Mouse (Mus musculus) liver, adult 2 months (tissue): ENCODE data around the gene Vti1a. TPM values are rescaled to one million over a fixed set of nuclear protein-coding genes. Genes with fewer than 3 reads are reported as not detected.
A peak's percentile ranks its signal among the peaks of the same experiment; 100 is the strongest.

Source experiments
- DNase-seq: peaks from one replicate; pipeline ENCODE4 v3.0.0-alpha.2; 2011; ENCODE audit warnings: low read depth, low spot score; ENCODE audit errors: extremely low read depth
- H3K27ac ChIP-seq: fragments of 200-500 bp; replicated peaks from 2 replicates; pipeline ENCODE4 v1.5.1; 2012; ENCODE audit warnings: low read depth, mild to moderate bottlenecking, control low read depth, inconsistent platforms, low read length; ENCODE audit not compliant: insufficient read depth
- H3K27me3 ChIP-seq: fragments of 200-500 bp; 2 replicates; pipeline ENCODE4 v1.6.1; 2012; ENCODE audit warnings: mild to moderate bottlenecking, moderate library complexity, low read length, inconsistent platforms; ENCODE audit not compliant: control insufficient read depth, insufficient read depth
- H3K36me3 ChIP-seq: fragments of 200-500 bp; 2 replicates; pipeline ENCODE4 v1.6.1; 2012; ENCODE audit warnings: low read length, inconsistent platforms; ENCODE audit not compliant: control insufficient read depth, insufficient read depth
- H3K4me1 ChIP-seq: fragments of 200-500 bp; 2 replicates; pipeline ENCODE4 v1.6.1; 2011; ENCODE audit warnings: low read length; ENCODE audit not compliant: control insufficient read depth, insufficient read depth
- H3K4me3 ChIP-seq: fragments of 200-500 bp; 2 replicates; pipeline ENCODE4 v1.5.1; 2011; ENCODE audit warnings: low read depth, mild to moderate bottlenecking, control low read depth, low read length, moderate library complexity; ENCODE audit not compliant: insufficient read depth
- H3K79me2 ChIP-seq: fragments of 200-500 bp; 2 replicates; pipeline ENCODE4 v1.6.1; 2012; ENCODE audit warnings: inconsistent platforms, mild to moderate bottlenecking, low read length, moderate library complexity; ENCODE audit not compliant: control insufficient read depth, insufficient read depth
- H3K9ac ChIP-seq: fragments of 200-500 bp; 2 replicates; pipeline ENCODE4 v1.6.1; 2012; ENCODE audit warnings: low read depth, mild to moderate bottlenecking, control low read depth, inconsistent platforms, low read length
- CTCF ChIP-seq: fragments of 200-500 bp; IDR thresholded peaks from 2 replicates; pipeline ENCODE4 v1.5.1; 2011; ENCODE audit warnings: low read depth, low read length, control low read depth
- POLR2A ChIP-seq: fragments of 200-500 bp; IDR thresholded peaks from 2 replicates; pipeline ENCODE4 v1.6.1; 2011; ENCODE audit warnings: low read length, control low read depth; ENCODE audit not compliant: insufficient read depth; ENCODE audit errors: extremely low read depth
- WGBS: fragments of 180-500 bp; shearing (Covaris S2); methylation state at CpG from one replicate; pipeline ENCODE4 v1.1.7; 2018; 5-methylcytosine and 5-hydroxymethylcytosine counted together
- polyA plus RNA-seq: library from polyadenylated mRNA; depleted of rRNA; stranded (reverse); fragments of >200 nt; gene quantifications from 2 replicates; pipeline ENCODE4 v1.2.3, GENCODE M21; 2012
- total RNA-seq: library from RNA; depleted of rRNA; stranded (reverse); fragments of >200 nt; gene quantifications from 2 replicates; pipeline ENCODE4 v1.2.3, GENCODE M21; 2014

Gene Vti1a
- total and polyA plus RNA-seq, 2 experiments: 6.1 to 14.8 TPM

- 80% methylated on average over 6 of the region's 6 CpGs for WGBS
- DNase-seq: no peak
Observed at GRCm38 (mm10) chr19:55408486-55408885, 92.4 kb downstream of the Vti1a start.

GRCm38 (mm10) chr19:55411415-55411814 is 95.3 kb downstream of the Vti1a start:
- WGBS: 95% methylated on average over 11 of the region's 11 CpGs
- TF ChIP-seq POLR2A (no peak), CTCF (no peak)
- no peaks in the 10 kb centered on the region for H3K36me3 ChIP-seq
- H3K27me3 ChIP-seq: no peaks in the 10 kb centered on the region
- no peak overlapping the region for H3K27ac ChIP-seq
- no peaks in the 10 kb centered on the region for H3K79me2 ChIP-seq
- no peak overlapping the region for H3K4me3 ChIP-seq
- no peak overlapping the region for H3K9ac ChIP-seq
- H3K4me1 ChIP-seq: no peaks in the 10 kb centered on the region
- no peak for DNase-seq

More at GRCm38 (mm10) chr19:55408486-55408885, 92.4 kb downstream of the Vti1a start:
- no peaks in the 10 kb centered on the region for H3K79me2 ChIP-seq
- H3K4me3 ChIP-seq: no peak overlapping the region
- H3K27me3 ChIP-seq: no peaks in the 10 kb centered on the region
- no peak overlapping the region for H3K27ac ChIP-seq
- H3K9ac ChIP-seq: no peak overlapping the region
- H3K4me1 ChIP-seq: no peaks in the 10 kb centered on the region
- no peaks in the 10 kb centered on the region for H3K36me3 ChIP-seq
- no peak for TF ChIP-seq CTCF
- TF ChIP-seq POLR2A: no peak

GRCm38 (mm10) chr19:55411894-55412293 is 95.8 kb downstream of the Vti1a start:
- no peak overlapping the region for H3K4me3 ChIP-seq
- H3K79me2 ChIP-seq: no peaks in the 10 kb centered on the region
- H3K36me3 ChIP-seq: no peaks in the 10 kb centered on the region
- no peak overlapping the region for H3K9ac ChIP-seq
- DNase-seq: no peak
- no peaks in the 10 kb centered on the region for H3K27me3 ChIP-seq
- H3K4me1 ChIP-seq: no peaks in the 10 kb centered on the region
- TF ChIP-seq CTCF (no peak), POLR2A (no peak)
- 55% methylated on average over 2 of the region's 2 CpGs for WGBS
- H3K27ac ChIP-seq: no peak overlapping the region

GRCm38 (mm10) chr19:55414050-55414449 is 98.0 kb downstream of the Vti1a start:
- no peak for TF ChIP-seq POLR2A
- TF ChIP-seq CTCF: peak; percentile 75
- peak; percentile 27 for DNase-seq

GRCm38 (mm10) chr19:55418756-55419155 is 102.7 kb downstream of the Vti1a start:
- no peaks in the 10 kb centered on the region for H3K36me3 ChIP-seq
- no peak for TF ChIP-seq CTCF
- TF ChIP-seq POLR2A: no peak
- H3K27me3 ChIP-seq: no peaks in the 10 kb centered on the region
- H3K9ac ChIP-seq: no peak overlapping the region
- H3K79me2 ChIP-seq: no peaks in the 10 kb centered on the region
- DNase-seq: no peak
- no peaks in the 10 kb centered on the region for H3K4me1 ChIP-seq
- no peak overlapping the region for H3K4me3 ChIP-seq
- WGBS: 64% methylated on average over 3 of the region's 3 CpGs
- no peak overlapping the region for H3K27ac ChIP-seq

More at GRCm38 (mm10) chr19:55414050-55414449, 98.0 kb downstream of the Vti1a start:
- H3K4me3 ChIP-seq: no peak overlapping the region
- H3K9ac ChIP-seq: no peak overlapping the region
- H3K27ac ChIP-seq: no peak overlapping the region
- WGBS: 46% methylated on average over 8 of the region's 8 CpGs
- H3K79me2 ChIP-seq: no peaks in the 10 kb centered on the region
- no peaks in the 10 kb centered on the region for H3K4me1 ChIP-seq
- no peaks in the 10 kb centered on the region for H3K27me3 ChIP-seq
- no peaks in the 10 kb centered on the region for H3K36me3 ChIP-seq

GRCm38 (mm10) chr19:55419961-55420360 is 103.9 kb downstream of the Vti1a start:
- H3K79me2 ChIP-seq: no peaks in the 10 kb centered on the region
- no peak overlapping the region for H3K4me3 ChIP-seq
- H3K27ac ChIP-seq: no peak overlapping the region
- WGBS: 87% methylated on average over 3 of the region's 3 CpGs
- no peak overlapping the region for H3K9ac ChIP-seq
- H3K4me1 ChIP-seq: peaks cover 3% of the 10 kb centered on the region; the same call in 1 of the 2 replicates
- no peaks in the 10 kb centered on the region for H3K36me3 ChIP-seq
- DNase-seq: no peak
- TF ChIP-seq CTCF: no peak
- no peak for TF ChIP-seq POLR2A
- no peaks in the 10 kb centered on the region for H3K27me3 ChIP-seq
